Mouse (Mus musculus): ENCODE measurements at regions not wholly inside any gene's neighbourhood (a gene's known extent, or its start where the extent isn't known, plus 50 kb on each side); places are given as distances from the start of the nearest gene placed in this dataset.

DNA sequence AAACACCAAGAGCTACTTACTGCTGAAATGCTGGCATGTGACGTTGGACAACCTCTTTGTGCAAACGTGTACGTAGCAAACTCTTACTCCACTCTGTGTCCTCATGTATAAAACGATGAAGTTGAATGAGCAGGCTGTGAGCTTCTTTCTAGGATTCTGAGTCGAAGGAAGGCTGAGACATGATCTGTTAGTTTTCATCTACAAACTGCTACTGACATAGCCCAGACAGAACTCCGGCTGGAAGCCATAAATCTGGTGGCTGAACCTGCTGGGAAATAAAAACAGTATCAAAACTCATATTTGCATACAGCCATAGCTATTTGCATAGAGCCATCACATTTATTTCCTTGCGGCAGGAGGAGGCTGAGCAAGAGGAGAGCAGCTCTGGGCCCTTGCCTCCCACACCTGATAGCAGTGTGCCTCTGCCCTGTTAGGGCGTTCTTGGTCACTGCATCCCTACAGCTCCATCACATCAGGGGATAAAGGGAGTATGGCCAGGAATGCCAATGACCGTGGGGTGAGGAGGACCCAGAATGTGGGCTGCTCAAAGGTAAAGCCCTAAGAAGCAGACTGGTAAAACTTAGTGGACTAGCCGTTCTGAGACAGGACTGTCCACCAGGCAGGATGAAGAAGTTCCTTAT lies 206.8 kb upstream of the Ppp2r3a start:
- TF ChIP-seq POLR2A (IDR thresholded peaks at IDR 0.05; ENCODE audit: borderline replicate concordance, insufficient read depth, low read length), result no peak
- no peak for TF ChIP-seq CTCF (IDR thresholded peaks at IDR 0.05; ENCODE audit: borderline replicate concordance, insufficient read depth, low read depth, low read length)

Measured in cerebellum, adult 2 months (tissue).